Comparison of ENCODE assay signal across 17 mouse cellular contexts in genomic region chr7:57647345-57647744, GRCm38 (mm10).
"Had no signal": no experiment of that assay in that cellular context is flagged by ENCODE, and none has a peak within 500 bp of the region (broad histone marks: within the 10 kb centered on the region; RNA-seq: fewer than 3 reads in every experiment).

No protein-coding gene starts in this region.

- H3K4me3 ChIP-seq: midbrain, embryonic 10.5 days; midbrain, embryonic 12.5 days; myocyte; neural tube, embryonic 13.5 days; neural tube, embryonic 15.5 days had no signal

- H3K27ac ChIP-seq: midbrain, embryonic 10.5 days; midbrain, embryonic 12.5 days; neural tube, embryonic 13.5 days; neural tube, embryonic 15.5 days had no signal

- DNase-seq: lung, adult 18-20 months; lung, embryonic 14.5 days; lung, postnatal 10 days; lung, postnatal 4 days; midbrain, embryonic 14.5 days; retina, postnatal 1 day; right cerebral cortex, postnatal 14 days; spleen, adult 18-20 months; thymus, adult 18-20 months; thymus, postnatal 14 days; thymus, postnatal 36 days had no signal

- H3K9me3 ChIP-seq: midbrain, embryonic 10.5 days; midbrain, embryonic 12.5 days; neural tube, embryonic 13.5 days; neural tube, embryonic 15.5 days had no signal

- H3K4me2 ChIP-seq: lung, embryonic 14.5 days; midbrain, embryonic 12.5 days; neural tube, embryonic 13.5 days; neural tube, embryonic 15.5 days had no signal

- H3K4me1 ChIP-seq: midbrain, embryonic 10.5 days; midbrain, embryonic 12.5 days; neural tube, embryonic 13.5 days; neural tube, embryonic 15.5 days had no signal

- H3K27me3 ChIP-seq: midbrain, embryonic 12.5 days; neural tube, embryonic 13.5 days; neural tube, embryonic 15.5 days had no signal

- H3K36me3 ChIP-seq: midbrain, embryonic 10.5 days; midbrain, embryonic 12.5 days; neural tube, embryonic 13.5 days; neural tube, embryonic 15.5 days had no signal

- H3K9ac ChIP-seq: lung, embryonic 14.5 days; midbrain, embryonic 12.5 days; neural tube, embryonic 13.5 days; neural tube, embryonic 15.5 days had no signal

- ATAC-seq: midbrain, embryonic 16.5 days had no signal
